Mouse (Mus musculus) thymus, adult 2 months (tissue): ENCODE results near the gene Add1. TPM values are rescaled to one million over a fixed set of nuclear protein-coding genes. Genes with fewer than 3 reads are reported as not detected.

ENCODE experiments used
- DNase-seq: peaks from one replicate; pipeline ENCODE4 v3.0.0; 2021
- H3K27ac ChIP-seq: fragments of 200-500 bp; 2 replicates; pipeline ENCODE4 v1.5.1; 2012; ENCODE audit warnings: low read length, control low read depth; ENCODE audit not compliant: control insufficient read depth, insufficient read depth
- H3K27me3 ChIP-seq: fragments of 200-500 bp; 2 replicates; pipeline ENCODE4 v1.6.1; 2012; ENCODE audit warnings: mild to moderate bottlenecking, low read length, moderate library complexity, mixed read lengths; ENCODE audit not compliant: control insufficient read depth, insufficient read depth
- H3K36me3 ChIP-seq: fragments of 200-500 bp; 2 replicates; pipeline ENCODE4 v1.6.1; 2012; ENCODE audit warnings: mild to moderate bottlenecking, low read length, moderate library complexity; ENCODE audit not compliant: control insufficient read depth, insufficient read depth
- H3K4me1 ChIP-seq: fragments of 200-500 bp; replicated peaks from 2 replicates; pipeline ENCODE4 v1.6.1; 2012; ENCODE audit warnings: low read length; ENCODE audit not compliant: control insufficient read depth, insufficient read depth
- H3K4me3 ChIP-seq: fragments of 200-500 bp; 2 replicates; pipeline ENCODE4 v1.5.1; 2012; ENCODE audit warnings: mild to moderate bottlenecking, low read length, control low read depth, moderate library complexity; ENCODE audit not compliant: control insufficient read depth, insufficient read depth
- CTCF ChIP-seq: fragments of 200-500 bp; IDR thresholded peaks from 2 replicates; pipeline ENCODE4 v1.5.1; 2012; ENCODE audit warnings: mild to moderate bottlenecking, control low read depth, low read length, moderate library complexity, borderline replicate concordance; ENCODE audit not compliant: control insufficient read depth, poor library complexity, insufficient read depth; ENCODE audit errors: extremely low read depth
- POLR2A ChIP-seq: fragments of 200-500 bp; IDR thresholded peaks from 2 replicates; pipeline ENCODE4 v1.6.1; 2012; ENCODE audit warnings: mild to moderate bottlenecking, low read length, control low read depth, moderate library complexity; ENCODE audit not compliant: control insufficient read depth, poor library complexity, insufficient read depth; ENCODE audit errors: extremely low read depth
- WGBS: fragments of 180-500 bp; shearing (Covaris S2); methylation state at CpG from one replicate; pipeline ENCODE4 v1.1.7; 2018; 5-methylcytosine and 5-hydroxymethylcytosine counted together
- polyA plus RNA-seq: library from polyadenylated mRNA; depleted of rRNA; stranded (reverse); fragments of >200 nt; gene quantifications from 2 replicates; pipeline ENCODE4 v1.2.3, GENCODE M21; 2012

Add1 gene
- polyA plus RNA-seq, 1 experiment: 224 TPM

GRCm38 (mm10) chr5:34608226-34608625, 34.8 kb downstream of the Add1 start:
- no peaks in the 10 kb centered on the region for H3K4me1 ChIP-seq
- peaks cover 49% of the 10 kb centered on the region for H3K36me3 ChIP-seq
- H3K4me3 ChIP-seq: no peak overlapping the region
- TF ChIP-seq POLR2A (no peak), CTCF (no peak)
- DNase-seq: no peak
- WGBS: 97% methylated on average over 3 of the region's 3 CpGs
- no peak overlapping the region for H3K27ac ChIP-seq
- H3K27me3 ChIP-seq: no peaks in the 10 kb centered on the region

- Histone ChIP-seq H3K36me3 (peaks cover 61% of the 10 kb centered on the region), H3K4me1 (no peaks in the 10 kb centered on the region), H3K27ac (no peak overlapping the region), H3K4me3 (no peak overlapping the region), H3K27me3 (no peaks in the 10 kb centered on the region)
- WGBS: 85% methylated on average over 4 of the region's 4 CpGs
- no peak for DNase-seq
- no peak for TF ChIP-seq POLR2A
- no peak for TF ChIP-seq CTCF
Measured at GRCm38 (mm10) chr5:34609966-34610365, 36.5 kb downstream of the Add1 start.

GRCm38 (mm10) chr5:34632996-34633395, 59.5 kb downstream of the Add1 start:
- H3K36me3 ChIP-seq: peaks cover 30% of the 10 kb centered on the region
- no peak overlapping the region for H3K4me3 ChIP-seq
- no peak for TF ChIP-seq POLR2A
- no peak for TF ChIP-seq CTCF
- peaks cover 24% of the 10 kb centered on the region for H3K4me1 ChIP-seq
- H3K27ac ChIP-seq: no peak overlapping the region
- 96% methylated on average over 2 of the region's 2 CpGs for WGBS
- H3K27me3 ChIP-seq: no peaks in the 10 kb centered on the region
- no peak for DNase-seq

GRCm38 (mm10) chr5:34633641-34634040, 60.2 kb downstream of the Add1 start:
- Histone ChIP-seq H3K36me3 (peaks cover 23% of the 10 kb centered on the region), H3K4me1 (peaks cover 24% of the 10 kb centered on the region), H3K27ac (no peak overlapping the region), H3K4me3 (no peak overlapping the region), H3K27me3 (no peaks in the 10 kb centered on the region)
- TF ChIP-seq POLR2A (no peak), CTCF (no peak)
- WGBS: 84% methylated on average over 4 of the region's 4 CpGs
- no peak for DNase-seq

GRCm38 (mm10) chr5:34634746-34635400, 61.4 kb downstream of the Add1 start:
- H3K4me1 ChIP-seq: peaks cover 24% of the 10 kb centered on the region
- 59% methylated on average over 13 of the region's 13 CpGs for WGBS
- peaks cover 15% of the 10 kb centered on the region for H3K36me3 ChIP-seq
- no peak overlapping the region for H3K4me3 ChIP-seq
- no peak for TF ChIP-seq CTCF
- TF ChIP-seq POLR2A: no peak
- no peaks in the 10 kb centered on the region for H3K27me3 ChIP-seq
- DNase-seq: no peak
- H3K27ac ChIP-seq: peak overlapping the region; percentile 16; the same call in 1 of the 2 replicates

GRCm38 (mm10) chr5:34635665-34636192, 62.3 kb downstream of the Add1 start:
- Histone ChIP-seq H3K27ac (no peak overlapping the region), H3K36me3 (peaks cover 10% of the 10 kb centered on the region), H3K27me3 (no peaks in the 10 kb centered on the region), H3K4me1 (peaks cover 24% of the 10 kb centered on the region), H3K4me3 (no peak overlapping the region)
- no peak for DNase-seq
- TF ChIP-seq CTCF (no peak), POLR2A (no peak)
- 83% methylated on average over 10 of the region's 10 CpGs for WGBS
